In the genomic region with DNA sequence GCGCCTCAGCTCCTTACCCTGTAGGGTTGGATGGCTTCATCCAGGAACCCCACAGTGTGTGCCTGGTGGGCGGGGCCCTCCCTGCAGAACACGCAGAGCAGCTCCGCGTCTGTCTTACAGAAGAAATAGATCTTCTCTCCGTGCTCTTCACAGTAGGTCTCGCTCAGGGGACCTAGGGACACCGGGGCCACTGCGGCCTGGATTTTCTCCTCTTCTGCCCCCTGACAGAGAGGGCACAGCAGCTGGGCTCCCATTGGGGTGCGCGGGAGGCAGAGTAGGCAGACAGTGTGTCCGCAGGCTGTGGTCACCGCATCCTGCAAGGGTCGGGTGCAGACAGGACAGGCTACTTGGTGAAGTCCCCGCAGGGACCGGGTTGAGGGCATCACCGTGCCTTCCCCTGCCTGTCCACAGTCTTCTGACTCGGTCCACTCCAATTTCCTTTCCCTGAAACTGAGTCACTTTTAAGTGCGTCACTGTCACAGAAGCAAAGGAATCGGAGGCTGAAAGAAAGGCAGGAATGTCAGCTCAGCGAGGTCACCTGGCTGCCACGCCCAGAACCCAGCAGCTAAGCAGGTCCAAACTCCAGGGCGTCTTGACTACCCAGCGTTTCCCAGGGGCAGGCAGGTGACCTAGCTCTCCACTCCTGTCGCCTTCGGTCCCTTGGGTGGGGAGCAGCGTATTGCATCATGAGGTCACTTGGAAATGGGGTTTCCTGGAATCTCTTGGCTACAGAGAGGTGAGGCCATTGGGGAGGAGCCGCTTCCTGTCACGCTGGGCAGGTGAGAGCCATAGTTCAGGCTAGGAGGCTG, we compare ENCODE assay signal across 9 mouse cellular contexts. TPM values are rescaled to one million over a fixed set of nuclear protein-coding genes. Genes with fewer than 3 reads are reported as not detected.
DNase-seq lines count a peak whose midpoint lies in the region; ATAC-seq and TF ChIP-seq lines count a peak whose summit lies in the region.
"Had no signal": no experiment of that assay in that cellular context is flagged by ENCODE, and none has a peak within 500 bp of the region (broad histone marks: within the 10 kb centered on the region; RNA-seq: fewer than 3 reads in every experiment).

Trim15 (minus strand) TSS at position 492 of the 809 bp plus-strand sequence.

- peak; percentile 30 for DNase-seq in lung, embryonic 14.5 days
- DNase-seq in lung, postnatal 10 days: no peak
- peak; percentile 7 for DNase-seq in forebrain, embryonic 14.5 days (ENCODE audit: low spot score)
- no peak for DNase-seq in limb, embryonic 10.5 days (ENCODE audit: low spot score)
- no peak for DNase-seq in adrenal gland, postnatal 4 days (ENCODE audit: low spot score in 2 of 2)
- no peak for DNase-seq in adrenal gland, postnatal 36 days
- no peak for DNase-seq in layer of hippocampus, postnatal 10 days (ENCODE audit: low spot score in 2 of 2)

- H3K9ac ChIP-seq in lung, embryonic 14.5 days: no peak within 1 kb of the TSS
- no peak within 1 kb of the TSS for H3K9ac ChIP-seq in forebrain, embryonic 14.5 days (ENCODE audit: low read length)
- peak within 1 kb of the TSS; percentile 6; the same call in 1 of the 2 replicates for H3K9ac ChIP-seq in neural tube, embryonic 13.5 days

- no peak within 1 kb of the TSS for H3K27ac ChIP-seq in lung, embryonic 14.5 days (ENCODE audit: low read depth)
- H3K27ac ChIP-seq in forebrain, embryonic 14.5 days (ENCODE audit: low read depth, low read length): no peak within 1 kb of the TSS
- no peak within 1 kb of the TSS for H3K27ac ChIP-seq in limb, embryonic 10.5 days
- no peak within 1 kb of the TSS for H3K27ac ChIP-seq in neural tube, embryonic 13.5 days (replicated peaks)
- H3K27ac ChIP-seq: macrophage had no signal

- H3K27me3 ChIP-seq in lung, embryonic 14.5 days (ENCODE audit: insufficient read depth, low read length): peaks cover 14% of the 10 kb centered on the region
- no peaks in the 10 kb centered on the region for H3K27me3 ChIP-seq in forebrain, embryonic 14.5 days (replicated peaks; ENCODE audit: control insufficient read depth, insufficient read depth, low read length)
- H3K27me3 ChIP-seq in limb, embryonic 10.5 days (ENCODE audit: low read depth, poor library complexity, severe bottlenecking): peaks cover 42% of the 10 kb centered on the region
- peaks cover 24% of the 10 kb centered on the region for H3K27me3 ChIP-seq in neural tube, embryonic 13.5 days

- peak within 1 kb of the TSS; percentile 8; the same call in 1 of the 2 replicates for H3K4me3 ChIP-seq in lung, embryonic 14.5 days (ENCODE audit: low read depth, low read length)
- peak within 1 kb of the TSS; percentile 8 for H3K4me3 ChIP-seq in forebrain, embryonic 14.5 days (ENCODE audit: low read depth, low read length)
- peak within 1 kb of the TSS; percentile 28 for H3K4me3 ChIP-seq in limb, embryonic 10.5 days
- H3K4me3 ChIP-seq in neural tube, embryonic 13.5 days: peak within 1 kb of the TSS; percentile 23

- H3K4me2 ChIP-seq in lung, embryonic 14.5 days: peak within 1 kb of the TSS; percentile 45
- peak within 1 kb of the TSS; percentile 35 for H3K4me2 ChIP-seq in forebrain, embryonic 14.5 days (ENCODE audit: low read length)
- peak within 1 kb of the TSS; percentile 49 for H3K4me2 ChIP-seq in neural tube, embryonic 13.5 days

- WGBS in lung, embryonic 14.5 days: 8% methylated on average over 29 of the region's 29 CpGs
- WGBS in forebrain, embryonic 14.5 days: 11% methylated on average over 28 of the region's 29 CpGs
- 15% methylated on average over 29 of the region's 29 CpGs for WGBS in limb, embryonic 10.5 days
- WGBS in neural tube, embryonic 13.5 days: 16% methylated on average over 29 of the region's 29 CpGs

- H3K36me3 ChIP-seq in lung, embryonic 14.5 days (ENCODE audit: insufficient read depth): no peaks in the 10 kb centered on the region
- no peaks in the 10 kb centered on the region for H3K36me3 ChIP-seq in forebrain, embryonic 14.5 days (ENCODE audit: control insufficient read depth, insufficient read depth, low read length)
- H3K36me3 ChIP-seq in limb, embryonic 10.5 days: no peaks in the 10 kb centered on the region
- no peaks in the 10 kb centered on the region for H3K36me3 ChIP-seq in neural tube, embryonic 13.5 days

- no peak for TF ChIP-seq CTCF in lung, embryonic 14.5 days (IDR thresholded peaks at IDR 0.05; ENCODE audit: low read depth)

- H3K9me3 ChIP-seq in lung, embryonic 14.5 days (ENCODE audit: low read depth, low read length): no peaks in the 10 kb centered on the region
- H3K9me3 ChIP-seq in forebrain, embryonic 14.5 days (replicated peaks; ENCODE audit: control insufficient read depth, low read length): no peaks in the 10 kb centered on the region
- no peaks in the 10 kb centered on the region for H3K9me3 ChIP-seq in limb, embryonic 10.5 days (replicated peaks)
- no peaks in the 10 kb centered on the region for H3K9me3 ChIP-seq in neural tube, embryonic 13.5 days

- H3K4me1 ChIP-seq in lung, embryonic 14.5 days (ENCODE audit: insufficient read depth): no peaks in the 10 kb centered on the region
- no peaks in the 10 kb centered on the region for H3K4me1 ChIP-seq in forebrain, embryonic 14.5 days (ENCODE audit: control insufficient read depth, insufficient read depth, low read length)
- peaks cover 6% of the 10 kb centered on the region for H3K4me1 ChIP-seq in limb, embryonic 10.5 days
- H3K4me1 ChIP-seq in neural tube, embryonic 13.5 days (replicated peaks): 0 out of 2 replicates have a peak, but pooled peaks cover 7% of the 10 kb centered on the region

- peak; percentile 26; the same call in 1 of the 2 replicates for ATAC-seq in lung, embryonic 14.5 days (ENCODE audit: insufficient read depth)
- peak; percentile 26; the same call in 1 of the 2 replicates for ATAC-seq in forebrain, embryonic 14.5 days
- ATAC-seq in neural tube, embryonic 13.5 days (ENCODE audit: low read depth): peak; percentile 37; the same call in 1 of the 2 replicates

RNA-seq across cellular contexts. Expression of gene Trim15, which starts in this region (rescaled TPM):
- 0.11 and 0.16 TPM in 2 replicates for polyA plus RNA-seq in lung, embryonic 14.5 days (2014; fragmentation: Nextera tagmentation; extraction: Ambion mirVana)
- 0.48 and 0.49 TPM in 2 replicates for polyA plus RNA-seq in forebrain, embryonic 14.5 days (2014; fragmentation: Nextera tagmentation; extraction: Ambion mirVana)
- polyA plus RNA-seq in limb, embryonic 10.5 days (2016; fragmentation: Nextera tagmentation; extraction: Ambion mirVana): 0.18 and 0.30 TPM in 2 replicates
- polyA plus RNA-seq in neural tube, embryonic 13.5 days (2015; fragmentation: Nextera tagmentation; extraction: Ambion mirVana): 0.43 and 0.61 TPM in 2 replicates
- not detected for total RNA-seq in adrenal gland, postnatal 4 days (2021)
- under 1 TPM in 1 of 2 experiments, not detected in 1; 0.16 TPM for total RNA-seq in adrenal gland, postnatal 36 days (2021)
- total RNA-seq in layer of hippocampus, postnatal 10 days (2021): not detected
- polyA plus RNA-seq: macrophage had no signal

Comparison
In these comparisons a context has a peak if more than half of its experiments do, and no peak if none do; other contexts are left out.
1. Peak in DNase-seq, ATAC-seq, H3K4me3 ChIP-seq and H3K4me2 ChIP-seq in lung, embryonic 14.5 days; RNA of the gene not detected or under 1 TPM.
2. Peak in DNase-seq, ATAC-seq, H3K4me3 ChIP-seq and H3K4me2 ChIP-seq in forebrain, embryonic 14.5 days; RNA of the gene not detected or under 1 TPM.
3. Peak in ATAC-seq, H3K4me3 ChIP-seq, H3K9ac ChIP-seq and H3K4me2 ChIP-seq in neural tube, embryonic 13.5 days; RNA of the gene not detected or under 1 TPM.